Mouse (Mus musculus) lung, adult 2 months (tissue): Measurements from ENCODE around the gene Ak4.

Experiments used
- CTCF ChIP-seq: fragments of 200-500 bp; IDR thresholded peaks from 2 replicates; pipeline ENCODE4 v1.5.1; 2011; ENCODE audit warnings: mild to moderate bottlenecking, low read length, control low read depth; ENCODE audit not compliant: insufficient read depth
- POLR2A ChIP-seq: fragments of 200-500 bp; IDR thresholded peaks from 2 replicates; pipeline ENCODE4 v1.6.1; 2011; ENCODE audit warnings: low read depth, mild to moderate bottlenecking, control low read depth, low read length, borderline replicate concordance; ENCODE audit errors: extremely low read depth

DNA sequence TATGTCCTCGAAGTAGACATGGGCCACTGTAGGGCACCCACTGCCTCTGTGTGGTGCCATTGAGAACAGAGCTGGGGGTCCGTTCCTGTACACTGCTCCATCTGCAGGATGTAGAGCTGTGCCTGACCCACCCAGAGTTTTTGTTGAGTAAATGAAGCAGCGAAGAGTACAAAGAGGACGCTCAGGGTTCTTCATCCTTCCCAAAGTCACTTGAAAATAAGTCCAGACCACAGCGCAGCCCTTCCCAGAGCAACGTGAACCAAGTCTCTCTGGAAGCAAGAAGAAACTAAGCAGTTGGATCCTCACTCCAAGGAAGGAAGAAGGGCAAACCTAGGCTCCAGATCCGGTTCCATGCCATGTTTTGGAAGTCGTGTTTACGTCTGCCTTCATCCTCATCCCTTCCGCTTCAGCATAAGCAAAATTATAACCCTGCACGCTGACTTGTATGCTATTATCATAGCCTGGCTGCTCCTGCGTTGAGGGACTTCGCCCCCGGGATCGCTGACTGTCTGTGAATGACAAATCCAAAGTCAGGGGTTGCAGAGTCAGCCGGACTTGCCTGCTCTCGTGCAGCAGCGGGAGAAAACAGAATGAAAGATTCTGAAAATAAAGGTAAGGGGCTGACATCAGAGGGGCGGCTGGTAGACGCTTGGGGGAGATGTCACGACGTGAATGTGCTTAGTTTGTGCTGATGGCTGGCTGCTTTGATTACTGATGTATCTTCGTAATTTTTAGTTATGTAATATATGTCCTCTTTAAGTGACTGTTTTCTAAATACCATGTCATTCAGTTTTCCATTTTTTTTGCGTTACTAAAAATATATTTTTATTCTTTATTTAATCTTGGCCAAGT is 88.7 kb downstream of the Ak4 start:
- no peak for TF ChIP-seq CTCF
- no peak for TF ChIP-seq POLR2A
